Mouse (Mus musculus) erythroblast, embryonic 14.5 days (primary cell): ENCODE results near the gene LTO1. TPM values are rescaled to one million over a fixed set of nuclear protein-coding genes. Genes with fewer than 3 reads are reported as not detected.

ENCODE experiments used
- H3K27me3 ChIP-seq: 2 replicates; pipeline ENCODE4 v1.6.1; 2012; ENCODE audit warnings: inconsistent platforms; ENCODE audit not compliant: control insufficient read depth
- H3K36me3 ChIP-seq: 2 replicates; pipeline ENCODE4 v1.6.1; 2012; ENCODE audit warnings: mild to moderate bottlenecking, inconsistent platforms; ENCODE audit not compliant: control insufficient read depth
- H3K4me1 ChIP-seq: 2 replicates; pipeline ENCODE4 v1.6.1; 2012; ENCODE audit warnings: inconsistent platforms; ENCODE audit not compliant: control insufficient read depth
- H3K4me3 ChIP-seq: replicated peaks from 2 replicates; pipeline ENCODE3; 2012; ENCODE audit warnings: moderate library complexity, mild to moderate bottlenecking, inconsistent platforms
- H3K9me3 ChIP-seq: 2 replicates; pipeline ENCODE4 v1.6.1; 2012; ENCODE audit warnings: low read length, inconsistent platforms, mixed read lengths; ENCODE audit not compliant: control insufficient read depth
- GATA1 ChIP-seq: IDR thresholded peaks from 2 replicates; pipeline ENCODE4 v1.6.1; 2012; ENCODE audit warnings: low read length, inconsistent platforms, mixed read lengths
- TAL1 ChIP-seq: IDR thresholded peaks from 3 replicates; pipeline ENCODE4 v1.6.1; 2012; ENCODE audit warnings: low read length, inconsistent platforms, mixed read lengths
- polyA plus RNA-seq: library from polyadenylated mRNA; stranded (reverse); fragments of >175 nt; gene quantifications from 2 replicates; pipeline ENCODE4 v1.2.3, GENCODE M21; 2012

Gene LTO1
- polyA plus RNA-seq, 1 experiment, result 1.7 TPM

GRCm38 (mm10) chr7:144928889-144929210, 13.9 kb downstream of the LTO1 start:
- Histone ChIP-seq H3K9me3 (no peaks in the 10 kb centered on the region), H3K4me3 (no peak overlapping the region), H3K36me3 (peaks cover 34% of the 10 kb centered on the region), H3K27me3 (no peaks in the 10 kb centered on the region), H3K4me1 (peaks cover 6% of the 10 kb centered on the region; the same call in 1 of the 2 replicates)
- no peak for TF ChIP-seq GATA1
- no peak for TF ChIP-seq TAL1

GRCm38 (mm10) chr7:144929506-144929905, 14.6 kb downstream of the LTO1 start:
- no peaks in the 10 kb centered on the region for H3K9me3 ChIP-seq
- H3K36me3 ChIP-seq, result peaks cover 30% of the 10 kb centered on the region
- no peaks in the 10 kb centered on the region for H3K27me3 ChIP-seq
- no peak for TF ChIP-seq TAL1
- no peak for TF ChIP-seq GATA1
- H3K4me1 ChIP-seq, result peaks cover 6% of the 10 kb centered on the region; the same call in 1 of the 2 replicates
- no peak overlapping the region for H3K4me3 ChIP-seq

GRCm38 (mm10) chr7:144929931-144930330, 15.0 kb downstream of the LTO1 start:
- H3K9me3 ChIP-seq, result no peaks in the 10 kb centered on the region
- no peaks in the 10 kb centered on the region for H3K27me3 ChIP-seq
- peaks cover 6% of the 10 kb centered on the region; the same call in 1 of the 2 replicates for H3K4me1 ChIP-seq
- H3K4me3 ChIP-seq, result no peak overlapping the region
- H3K36me3 ChIP-seq, result peaks cover 28% of the 10 kb centered on the region
- TF ChIP-seq TAL1, result no peak
- TF ChIP-seq GATA1, result no peak

GRCm38 (mm10) chr7:144931778-144932177, 16.9 kb downstream of the LTO1 start:
- peaks cover 6% of the 10 kb centered on the region; the same call in 1 of the 2 replicates for H3K4me1 ChIP-seq
- TF ChIP-seq GATA1 (no peak), TAL1 (no peak)
- no peak overlapping the region for H3K4me3 ChIP-seq
- peaks cover 26% of the 10 kb centered on the region for H3K36me3 ChIP-seq
- peaks cover under 1% of the 10 kb centered on the region for H3K27me3 ChIP-seq
- H3K9me3 ChIP-seq, result no peaks in the 10 kb centered on the region

GRCm38 (mm10) chr7:144932389-144932937, 17.6 kb downstream of the LTO1 start:
- Histone ChIP-seq H3K4me3 (no peak overlapping the region), H3K27me3 (peaks cover 8% of the 10 kb centered on the region), H3K9me3 (no peaks in the 10 kb centered on the region), H3K36me3 (peaks cover 25% of the 10 kb centered on the region), H3K4me1 (peaks cover 6% of the 10 kb centered on the region; the same call in 1 of the 2 replicates)
- TF ChIP-seq GATA1, result no peak
- no peak for TF ChIP-seq TAL1

GRCm38 (mm10) chr7:144933336-144933735, 18.4 kb downstream of the LTO1 start:
- peaks cover 20% of the 10 kb centered on the region for H3K36me3 ChIP-seq
- H3K4me3 ChIP-seq, result no peak overlapping the region
- TF ChIP-seq TAL1 (no peak), GATA1 (no peak)

GRCm38 (mm10) chr7:144933796-144934195, 18.9 kb downstream of the LTO1 start:
- peaks cover 18% of the 10 kb centered on the region for H3K36me3 ChIP-seq

More at GRCm38 (mm10) chr7:144933336-144933735, 18.4 kb downstream of the LTO1 start:
- H3K4me1 ChIP-seq, result no peaks in the 10 kb centered on the region
- H3K27me3 ChIP-seq, result peaks cover 16% of the 10 kb centered on the region
- no peaks in the 10 kb centered on the region for H3K9me3 ChIP-seq

GRCm38 (mm10) chr7:144934901-144935300, 20.0 kb downstream of the LTO1 start:
- H3K4me1 ChIP-seq, result no peaks in the 10 kb centered on the region
- TF ChIP-seq GATA1 (no peak), TAL1 (no peak)
- H3K9me3 ChIP-seq, result no peaks in the 10 kb centered on the region
- no peak overlapping the region for H3K4me3 ChIP-seq
- H3K27me3 ChIP-seq, result peaks cover 32% of the 10 kb centered on the region
- H3K36me3 ChIP-seq, result peaks cover 9% of the 10 kb centered on the region; the same call in 1 of the 2 replicates

More at GRCm38 (mm10) chr7:144933796-144934195, 18.9 kb downstream of the LTO1 start:
- TF ChIP-seq GATA1, result no peak
- TF ChIP-seq TAL1, result no peak
- no peaks in the 10 kb centered on the region for H3K4me1 ChIP-seq
- no peak overlapping the region for H3K4me3 ChIP-seq
- no peaks in the 10 kb centered on the region for H3K9me3 ChIP-seq
- peaks cover 21% of the 10 kb centered on the region for H3K27me3 ChIP-seq

GRCm38 (mm10) chr7:144935563-144935962, 20.7 kb downstream of the LTO1 start:
- H3K27me3 ChIP-seq, result peaks cover 39% of the 10 kb centered on the region
- no peaks in the 10 kb centered on the region for H3K9me3 ChIP-seq
- no peaks in the 10 kb centered on the region for H3K4me1 ChIP-seq
- TF ChIP-seq GATA1 (no peak), TAL1 (no peak)
- peaks cover 5% of the 10 kb centered on the region; the same call in 1 of the 2 replicates for H3K36me3 ChIP-seq
- no peak overlapping the region for H3K4me3 ChIP-seq

GRCm38 (mm10) chr7:144936311-144936880, 21.5 kb downstream of the LTO1 start:
- H3K36me3 ChIP-seq, result peaks cover 5% of the 10 kb centered on the region; the same call in 1 of the 2 replicates
- TF ChIP-seq GATA1 (no peak), TAL1 (no peak)
- no peaks in the 10 kb centered on the region; the same call in 1 of the 2 replicates for H3K9me3 ChIP-seq
- no peak overlapping the region for H3K4me3 ChIP-seq
- H3K27me3 ChIP-seq, result peaks cover 47% of the 10 kb centered on the region
- no peaks in the 10 kb centered on the region for H3K4me1 ChIP-seq
